In genomic region chr4:46535840-46536361, GRCm38 (mm10) we compare ENCODE assay signal across 8 mouse cellular contexts. TPM values are rescaled to one million over a fixed set of nuclear protein-coding genes. Genes with fewer than 3 reads are reported as not detected.
DNase-seq lines count a peak whose midpoint lies in the region; ATAC-seq lines count a peak whose summit lies in the region.

TSS of gene Trim14 (minus strand) at chr4:46536141.

- DNase-seq in urinary bladder, adult 2 months (ENCODE audit: low spot score): peak; percentile 39
- no peak for DNase-seq in urinary bladder, postnatal 10 days (ENCODE audit: low spot score)
- DNase-seq in embryonic facial prominence, embryonic 11.5 days (ENCODE audit: low spot score): peak; percentile 61
- peak; percentile 24 to 35 for DNase-seq in heart, postnatal 10 days
- peak; percentile 67 for DNase-seq in limb, embryonic 11.5 days (ENCODE audit: low spot score)
- peak; percentile 91 for DNase-seq in midbrain, embryonic 11.5 days (ENCODE audit: low spot score, missing footprints)
- DNase-seq in testis, postnatal 10 days (ENCODE audit: low spot score): peak; percentile 58
- DNase-seq in frontal cortex, postnatal 36 days (ENCODE audit: low spot score in 2 of 2): no peak

- H3K4me2 ChIP-seq in embryonic facial prominence, embryonic 11.5 days (ENCODE audit: low read depth, low read length): peak within 1 kb of the TSS; percentile 78
- peak within 1 kb of the TSS; percentile 69 for H3K4me2 ChIP-seq in limb, embryonic 11.5 days (ENCODE audit: low read depth, severe bottlenecking)
- H3K4me2 ChIP-seq in midbrain, embryonic 11.5 days: peak within 1 kb of the TSS; percentile 55

- ATAC-seq in embryonic facial prominence, embryonic 11.5 days (replicated peaks; ENCODE audit: insufficient number of reproducible peaks, low FRiP score, low TSS enrichment, low read depth): peak; percentile 50
- ATAC-seq in limb, embryonic 11.5 days (ENCODE audit: insufficient number of reproducible peaks, low FRiP score, low TSS enrichment, low read depth): peak; percentile 73
- peak; percentile 61; the same call in 1 of the 2 replicates for ATAC-seq in midbrain, embryonic 11.5 days (ENCODE audit: low FRiP score)

- H3K4me3 ChIP-seq in embryonic facial prominence, embryonic 11.5 days (ENCODE audit: low read depth, low read length): peak within 1 kb of the TSS; percentile 41
- H3K4me3 ChIP-seq in limb, embryonic 11.5 days (ENCODE audit: low read depth, low read length): peak within 1 kb of the TSS; percentile 41
- peak within 1 kb of the TSS; percentile 38 for H3K4me3 ChIP-seq in midbrain, embryonic 11.5 days (ENCODE audit: low read depth, low read length)

- H3K9ac ChIP-seq in embryonic facial prominence, embryonic 11.5 days (replicated peaks; ENCODE audit: low read length): 0 out of 2 replicates have a peak within 1 kb of the TSS, but pooled peaks have one; percentile 25
- peak within 1 kb of the TSS; percentile 50 for H3K9ac ChIP-seq in limb, embryonic 11.5 days (ENCODE audit: low read length)
- H3K9ac ChIP-seq in midbrain, embryonic 11.5 days (ENCODE audit: low read length): peak within 1 kb of the TSS; percentile 17; the same call in 1 of the 2 replicates

- under 1% methylated on average over 45 of the region's 46 CpGs for WGBS in embryonic facial prominence, embryonic 11.5 days
- WGBS in limb, embryonic 11.5 days: under 1% methylated on average over 46 of the region's 46 CpGs
- WGBS in midbrain, embryonic 11.5 days: under 1% methylated on average over 44 of the region's 46 CpGs

- no peaks in the 10 kb centered on the region for H3K36me3 ChIP-seq in embryonic facial prominence, embryonic 11.5 days (replicated peaks; ENCODE audit: control insufficient read depth, insufficient read depth, low read depth, low read length)
- no peaks in the 10 kb centered on the region for H3K36me3 ChIP-seq in limb, embryonic 11.5 days (ENCODE audit: control insufficient read depth, insufficient read depth, low read length)
- no peaks in the 10 kb centered on the region for H3K36me3 ChIP-seq in midbrain, embryonic 11.5 days (ENCODE audit: control insufficient read depth, insufficient read depth, low read length)

- intact Hi-C loops in heart, postnatal 10 days (cut with DNase I): loop anchor here (10.0 kb wide), 1 partner anchor 119 kb away; the partner anchor contains the start of gene Tbc1d2

- H3K9me3 ChIP-seq in embryonic facial prominence, embryonic 11.5 days (replicated peaks; ENCODE audit: control insufficient read depth, low read length): no peaks in the 10 kb centered on the region
- no peaks in the 10 kb centered on the region for H3K9me3 ChIP-seq in limb, embryonic 11.5 days (ENCODE audit: control insufficient read depth, low read length)
- no peaks in the 10 kb centered on the region for H3K9me3 ChIP-seq in midbrain, embryonic 11.5 days (ENCODE audit: control insufficient read depth, low read length)

- no peak within 1 kb of the TSS for H3K27ac ChIP-seq in embryonic facial prominence, embryonic 11.5 days (replicated peaks; ENCODE audit: low read depth, low read length)
- H3K27ac ChIP-seq in limb, embryonic 11.5 days (replicated peaks; ENCODE audit: low read depth, low read length): no peak within 1 kb of the TSS
- H3K27ac ChIP-seq in midbrain, embryonic 11.5 days (ENCODE audit: low read depth, low read length): no peak within 1 kb of the TSS

- H3K4me1 ChIP-seq in embryonic facial prominence, embryonic 11.5 days (ENCODE audit: control insufficient read depth, insufficient read depth, low read length): peaks cover 2% of the 10 kb centered on the region; the same call in 1 of the 2 replicates
- peaks cover 2% of the 10 kb centered on the region; the same call in 1 of the 2 replicates for H3K4me1 ChIP-seq in limb, embryonic 11.5 days (ENCODE audit: control insufficient read depth, insufficient read depth, low read length)
- H3K4me1 ChIP-seq in midbrain, embryonic 11.5 days (ENCODE audit: control insufficient read depth, insufficient read depth, low read length): 0 out of 2 replicates have a peak, but pooled peaks cover 3% of the 10 kb centered on the region

- H3K27me3 ChIP-seq in embryonic facial prominence, embryonic 11.5 days (ENCODE audit: control insufficient read depth, insufficient read depth, low read length): peaks cover 29% of the 10 kb centered on the region
- peaks cover 40% of the 10 kb centered on the region for H3K27me3 ChIP-seq in limb, embryonic 11.5 days (ENCODE audit: control insufficient read depth, insufficient read depth, low read length)
- H3K27me3 ChIP-seq in midbrain, embryonic 11.5 days (ENCODE audit: control insufficient read depth, insufficient read depth, low read length): peaks cover 38% of the 10 kb centered on the region

RNA-seq across cellular contexts. Expression of gene Trim14, which starts in this region (rescaled TPM):
- 5.0 and 5.7 TPM in 2 replicates for polyA plus RNA-seq in urinary bladder, adult 2 months (2012; rRNA removed)
- 2.0 and 2.7 TPM in 2 replicates for polyA plus RNA-seq in embryonic facial prominence, embryonic 11.5 days (2014; fragmentation: Nextera tagmentation; extraction: Ambion mirVana)
- total RNA-seq in heart, postnatal 10 days (2021): under 1 TPM; 0.79 to 0.84 TPM
- polyA plus RNA-seq in limb, embryonic 11.5 days (2014; fragmentation: Nextera tagmentation; extraction: Ambion mirVana): 0.36 and 0.95 TPM in 2 replicates
- polyA plus RNA-seq in midbrain, embryonic 11.5 days (2014; fragmentation: Nextera tagmentation; extraction: Ambion mirVana): 0.46 and 0.99 TPM in 2 replicates

Comparison
In these comparisons a context has a peak if more than half of its experiments do, and no peak if none do; other contexts are left out.
1. DNase-seq: peak in urinary bladder, adult 2 months (single experiment), embryonic facial prominence, embryonic 11.5 days (single experiment) and testis, postnatal 10 days (single experiment); none in urinary bladder, postnatal 10 days (single experiment) and frontal cortex, postnatal 36 days (0 of 2).
2. Peak in DNase-seq in heart, postnatal 10 days; RNA of the gene not detected or under 1 TPM.
3. Peak in DNase-seq, ATAC-seq, H3K4me3 ChIP-seq, H3K9ac ChIP-seq and H3K4me2 ChIP-seq in limb, embryonic 11.5 days; RNA of the gene not detected or under 1 TPM.
4. Peak in DNase-seq, ATAC-seq, H3K4me3 ChIP-seq, H3K9ac ChIP-seq and H3K4me2 ChIP-seq in midbrain, embryonic 11.5 days; RNA of the gene not detected or under 1 TPM.
5. Peak in every context shown above with its lines, with median percentiles within 50 percentile points of each other: ATAC-seq, H3K4me2 ChIP-seq, H3K4me3 ChIP-seq and H3K9ac ChIP-seq.